Mouse (Mus musculus): ENCODE data around the gene Cfap61. TPM values are rescaled to one million over a fixed set of nuclear protein-coding genes. Genes with fewer than 3 reads are reported as not detected.
A peak's percentile ranks its signal among the peaks of the same experiment; 100 is the strongest.

Gene Cfap61
- polyA plus RNA-seq, 1 experiment from 2014 or later: 2.9 TPM

GRCm38 (mm10) chr2:146257609-146258008 is 323.0 kb downstream of the Cfap61 start:
- no peak overlapping the region for H3K4me3 ChIP-seq (ENCODE audit: low read depth, low read length)
- WGBS: 56% methylated on average over 3 of the region's 3 CpGs
- no peaks in the 10 kb centered on the region for H3K27me3 ChIP-seq (ENCODE audit: control insufficient read depth, insufficient read depth, low read depth, low read length)
- H3K9ac ChIP-seq (ENCODE audit: low read depth, low read length): no peak overlapping the region; the same call in 1 of the 2 replicates
- H3K27ac ChIP-seq (ENCODE audit: low read length): no peak overlapping the region
- no peaks in the 10 kb centered on the region for H3K9me3 ChIP-seq (replicated peaks; ENCODE audit: control insufficient read depth, low read length, poor library complexity, severe bottlenecking)
- H3K36me3 ChIP-seq (ENCODE audit: control insufficient read depth, insufficient read depth, low read length): no peaks in the 10 kb centered on the region
- no peak for ATAC-seq
- peaks cover 43% of the 10 kb centered on the region for H3K4me1 ChIP-seq (ENCODE audit: control insufficient read depth, insufficient read depth, low read length)
- no peak overlapping the region for H3K4me2 ChIP-seq (ENCODE audit: low read length)

GRCm38 (mm10) chr2:146258736-146259469 is 324.3 kb downstream of the Cfap61 start:
- H3K4me1 ChIP-seq (ENCODE audit: control insufficient read depth, insufficient read depth, low read length): peaks cover 43% of the 10 kb centered on the region
- no peaks in the 10 kb centered on the region for H3K9me3 ChIP-seq (replicated peaks; ENCODE audit: control insufficient read depth, low read length, poor library complexity, severe bottlenecking)
- ATAC-seq: peak; percentile 74
- peak overlapping the region; percentile 26; the same call in 1 of the 2 replicates for H3K9ac ChIP-seq (ENCODE audit: low read depth, low read length)
- H3K27ac ChIP-seq (ENCODE audit: low read length): peak overlapping the region; percentile 77
- H3K4me2 ChIP-seq (ENCODE audit: low read length): peak overlapping the region; percentile 35
- H3K36me3 ChIP-seq (ENCODE audit: control insufficient read depth, insufficient read depth, low read length): no peaks in the 10 kb centered on the region
- H3K4me3 ChIP-seq (ENCODE audit: low read depth, low read length): no peak overlapping the region
- H3K27me3 ChIP-seq (ENCODE audit: control insufficient read depth, insufficient read depth, low read depth, low read length): no peaks in the 10 kb centered on the region
- WGBS: 8% methylated on average over 10 of the region's 10 CpGs

- no peaks in the 10 kb centered on the region for H3K9me3 ChIP-seq (replicated peaks; ENCODE audit: control insufficient read depth, low read length, poor library complexity, severe bottlenecking)
- ATAC-seq: 0 out of 2 replicates have a peak, but pooled peaks have one; percentile 22
- H3K27ac ChIP-seq (ENCODE audit: low read length): peak overlapping the region; percentile 77
- no peak overlapping the region for H3K9ac ChIP-seq (ENCODE audit: low read depth, low read length)
- H3K4me1 ChIP-seq (ENCODE audit: control insufficient read depth, insufficient read depth, low read length): peaks cover 43% of the 10 kb centered on the region
- no peak overlapping the region for H3K4me3 ChIP-seq (ENCODE audit: low read depth, low read length)
- H3K36me3 ChIP-seq (ENCODE audit: control insufficient read depth, insufficient read depth, low read length): no peaks in the 10 kb centered on the region
- H3K4me2 ChIP-seq (ENCODE audit: low read length): no peak overlapping the region
- 16% methylated on average over 18 of the region's 18 CpGs for WGBS
- H3K27me3 ChIP-seq (ENCODE audit: control insufficient read depth, insufficient read depth, low read depth, low read length): no peaks in the 10 kb centered on the region
Measured at GRCm38 (mm10) chr2:146259787-146260560, 325.4 kb downstream of the Cfap61 start.

GRCm38 (mm10) chr2:146261146-146261545 is 326.6 kb downstream of the Cfap61 start:
- Histone ChIP-seq H3K9me3 (replicated peaks; ENCODE audit: control insufficient read depth, low read length, poor library complexity, severe bottlenecking) (no peaks in the 10 kb centered on the region), H3K4me1 (ENCODE audit: control insufficient read depth, insufficient read depth, low read length) (peaks cover 43% of the 10 kb centered on the region), H3K36me3 (ENCODE audit: control insufficient read depth, insufficient read depth, low read length) (no peaks in the 10 kb centered on the region), H3K4me3 (ENCODE audit: low read depth, low read length) (no peak overlapping the region), H3K27ac (ENCODE audit: low read length) (no peak overlapping the region), H3K27me3 (ENCODE audit: control insufficient read depth, insufficient read depth, low read depth, low read length) (no peaks in the 10 kb centered on the region), H3K9ac (ENCODE audit: low read depth, low read length) (no peak overlapping the region), H3K4me2 (ENCODE audit: low read length) (no peak overlapping the region)
- 45% methylated on average over 4 of the region's 4 CpGs for WGBS
- no peak for ATAC-seq

- no peak overlapping the region for H3K27ac ChIP-seq (ENCODE audit: low read length)
- no peak overlapping the region for H3K4me2 ChIP-seq (ENCODE audit: low read length)
- WGBS: 11% methylated on average over 10 of the region's 10 CpGs
Measured at GRCm38 (mm10) chr2:146262215-146262614, 327.6 kb downstream of the Cfap61 start.

GRCm38 (mm10) chr2:146262966-146263365 is 328.4 kb downstream of the Cfap61 start:
- no peak overlapping the region for H3K4me3 ChIP-seq (ENCODE audit: low read depth, low read length)
- no peak for ATAC-seq
- no peak overlapping the region for H3K9ac ChIP-seq (ENCODE audit: low read depth, low read length)
- H3K27ac ChIP-seq (ENCODE audit: low read length): 0 out of 2 replicates have a peak overlapping the region, but pooled peaks have one; percentile 9
- no peaks in the 10 kb centered on the region for H3K9me3 ChIP-seq (replicated peaks; ENCODE audit: control insufficient read depth, low read length, poor library complexity, severe bottlenecking)
- no peaks in the 10 kb centered on the region for H3K27me3 ChIP-seq (ENCODE audit: control insufficient read depth, insufficient read depth, low read depth, low read length)
- H3K4me2 ChIP-seq (ENCODE audit: low read length): no peak overlapping the region
- H3K4me1 ChIP-seq (ENCODE audit: control insufficient read depth, insufficient read depth, low read length): peaks cover 28% of the 10 kb centered on the region
- no peaks in the 10 kb centered on the region for H3K36me3 ChIP-seq (ENCODE audit: control insufficient read depth, insufficient read depth, low read length)

More at GRCm38 (mm10) chr2:146262215-146262614, 327.6 kb downstream of the Cfap61 start:
- ATAC-seq: peak; percentile 72
- no peaks in the 10 kb centered on the region for H3K27me3 ChIP-seq (ENCODE audit: control insufficient read depth, insufficient read depth, low read depth, low read length)
- H3K9me3 ChIP-seq (replicated peaks; ENCODE audit: control insufficient read depth, low read length, poor library complexity, severe bottlenecking): no peaks in the 10 kb centered on the region
- H3K4me3 ChIP-seq (ENCODE audit: low read depth, low read length): no peak overlapping the region
- H3K36me3 ChIP-seq (ENCODE audit: control insufficient read depth, insufficient read depth, low read length): no peaks in the 10 kb centered on the region
- no peak overlapping the region for H3K9ac ChIP-seq (ENCODE audit: low read depth, low read length)
- H3K4me1 ChIP-seq (ENCODE audit: control insufficient read depth, insufficient read depth, low read length): peaks cover 36% of the 10 kb centered on the region

Other genes with a start within 250 kb of the Cfap61 start
- gene Naa20, start 32.7 kb upstream of the Cfap61 start, polyA plus RNA-seq (2015; fragmentation: Nextera tagmentation; extraction: Ambion mirVana): 122 TPM in 2 replicates
- gene Crnkl1, start 230 bp downstream of the Cfap61 start, polyA plus RNA-seq (2015; fragmentation: Nextera tagmentation; extraction: Ambion mirVana): 19.1 and 24.6 TPM in 2 replicates